Mouse (Mus musculus) T-cell, adult 66 days (primary cell): ENCODE data around the gene Eif3i. TPM values are rescaled to one million over a fixed set of nuclear protein-coding genes. Genes with fewer than 3 reads are reported as not detected.

Source experiments
- total RNA-seq, 2 experiments: library from RNA; stranded (reverse); gene quantifications; 3 replicates in 1 of 2; 4 replicates in 1 of 2; pipeline ENCODE4 v1.2.4; 2023

Gene Eif3i
- 100 to 1,000 TPM; 181 to 191 TPM for total RNA-seq

DNA sequence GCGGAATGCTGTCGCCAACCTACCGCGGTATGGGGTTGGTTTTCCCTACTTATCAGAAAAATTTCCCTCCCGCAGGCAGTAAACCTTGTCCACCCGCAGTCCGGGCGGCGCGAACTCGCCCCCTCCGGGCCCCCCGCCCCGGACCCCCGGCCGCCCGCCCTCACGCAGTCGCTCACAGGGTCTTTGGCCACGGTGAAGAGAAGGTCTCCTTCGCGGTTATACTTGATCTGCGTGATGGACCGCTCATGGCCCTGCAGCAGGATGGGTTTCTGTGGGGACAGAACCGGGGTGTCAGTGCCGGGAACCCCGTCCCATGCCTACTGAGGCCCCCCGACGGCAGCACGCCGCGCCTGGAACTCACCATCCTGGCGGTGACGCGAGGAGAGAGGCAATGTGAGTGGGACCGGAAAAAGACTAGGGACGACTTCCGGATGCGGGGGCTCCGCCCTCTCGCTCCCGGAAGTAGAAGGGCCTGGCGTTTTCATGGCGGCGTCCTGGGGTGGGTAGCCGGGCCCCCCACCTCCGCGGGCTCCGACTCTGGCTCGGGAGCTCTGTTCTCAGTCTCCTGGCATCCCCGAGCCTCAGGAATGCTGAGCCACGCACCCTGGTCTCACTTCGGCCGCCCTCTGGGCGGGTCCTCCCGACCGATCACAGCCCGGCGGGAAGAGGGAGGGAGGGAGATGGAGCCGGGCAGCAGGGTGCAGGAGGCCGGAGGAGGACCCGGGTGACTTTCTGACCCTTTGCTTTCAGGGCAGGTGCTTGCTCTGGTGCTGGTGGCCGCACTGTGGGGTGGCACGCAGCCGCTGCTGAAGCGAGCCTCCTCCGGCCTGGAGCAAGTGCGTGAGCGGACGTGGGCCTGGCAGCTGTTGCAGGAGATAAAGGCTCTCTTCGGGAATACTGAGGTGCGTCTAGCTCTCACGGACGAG lies at the start of gene Eif3i, which contains the start of gene Tmem234:
Gene Eif3i, minus strand, starts transcription at position 416 of the 926 bp plus-strand sequence.
Gene Tmem234, plus strand, starts transcription at position 436 of the 926 bp plus-strand sequence.

DNA sequence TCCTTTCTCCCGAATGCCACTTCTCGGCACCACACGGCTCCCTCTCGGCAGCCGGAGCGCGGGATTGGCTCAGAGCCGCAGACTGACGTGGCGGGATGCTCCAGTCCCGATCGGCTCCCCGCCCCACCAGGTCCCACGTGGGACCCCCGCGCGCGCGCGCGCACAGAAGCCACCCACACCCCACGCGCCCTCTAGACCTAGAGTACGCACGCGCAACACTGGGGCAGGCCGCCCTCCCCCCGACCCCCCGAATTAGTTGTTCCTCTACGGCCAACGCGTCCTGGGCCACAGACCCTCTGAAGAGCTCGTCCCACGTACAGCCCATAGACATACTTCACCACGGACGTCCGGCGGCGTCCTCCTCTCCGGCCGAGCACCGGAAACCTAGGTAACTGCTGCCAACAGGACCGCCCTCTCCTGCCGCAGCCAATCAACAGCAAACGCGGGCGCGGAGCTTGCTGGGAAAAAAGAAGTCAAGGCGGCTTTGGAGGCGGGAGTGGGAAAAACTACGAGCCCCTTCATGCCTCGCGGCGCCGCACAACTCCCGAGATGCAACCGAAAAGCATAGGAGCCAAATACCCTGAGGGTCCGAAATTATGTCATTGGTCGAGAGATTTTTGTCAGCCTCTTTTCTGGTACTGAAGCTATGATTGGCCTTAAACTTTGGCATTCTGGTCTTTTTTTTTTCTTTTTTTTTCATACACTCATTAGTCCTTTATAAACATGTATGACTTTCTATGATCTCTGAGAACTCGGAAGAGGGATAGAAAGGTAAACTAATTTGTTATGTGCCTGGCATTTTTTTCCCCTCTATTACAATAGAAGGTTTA lies 40.4 kb upstream of the Eif3i start, which contains the start of gene Txlna:
Gene Txlna, minus strand, starts transcription at position 428 of the 830 bp plus-strand sequence.

DNA sequence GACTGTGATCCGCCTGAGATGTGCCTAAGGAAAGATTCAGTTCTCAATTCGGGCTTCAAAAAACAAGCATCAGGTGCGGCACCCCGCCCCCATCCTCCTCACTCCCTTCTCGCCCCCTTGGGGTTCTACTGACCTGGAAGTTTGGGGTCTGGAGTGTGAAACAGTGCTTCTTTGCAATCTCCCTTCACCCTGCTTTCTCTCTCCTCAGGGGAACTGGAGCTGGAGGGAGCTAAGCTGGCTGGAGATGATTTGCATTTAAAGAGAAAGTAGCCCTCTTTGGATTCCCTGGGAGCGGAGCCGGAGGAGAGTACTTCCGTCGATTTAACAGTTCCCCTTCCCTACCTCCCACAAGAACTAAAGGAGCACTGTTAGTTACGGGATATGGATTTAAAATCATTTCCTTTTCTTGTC lies 23.2 kb upstream of the Eif3i start, which contains the start of gene Ccdc28b:
Gene Ccdc28b, minus strand, starts transcription at position 267 of the 411 bp plus-strand sequence.

DNA sequence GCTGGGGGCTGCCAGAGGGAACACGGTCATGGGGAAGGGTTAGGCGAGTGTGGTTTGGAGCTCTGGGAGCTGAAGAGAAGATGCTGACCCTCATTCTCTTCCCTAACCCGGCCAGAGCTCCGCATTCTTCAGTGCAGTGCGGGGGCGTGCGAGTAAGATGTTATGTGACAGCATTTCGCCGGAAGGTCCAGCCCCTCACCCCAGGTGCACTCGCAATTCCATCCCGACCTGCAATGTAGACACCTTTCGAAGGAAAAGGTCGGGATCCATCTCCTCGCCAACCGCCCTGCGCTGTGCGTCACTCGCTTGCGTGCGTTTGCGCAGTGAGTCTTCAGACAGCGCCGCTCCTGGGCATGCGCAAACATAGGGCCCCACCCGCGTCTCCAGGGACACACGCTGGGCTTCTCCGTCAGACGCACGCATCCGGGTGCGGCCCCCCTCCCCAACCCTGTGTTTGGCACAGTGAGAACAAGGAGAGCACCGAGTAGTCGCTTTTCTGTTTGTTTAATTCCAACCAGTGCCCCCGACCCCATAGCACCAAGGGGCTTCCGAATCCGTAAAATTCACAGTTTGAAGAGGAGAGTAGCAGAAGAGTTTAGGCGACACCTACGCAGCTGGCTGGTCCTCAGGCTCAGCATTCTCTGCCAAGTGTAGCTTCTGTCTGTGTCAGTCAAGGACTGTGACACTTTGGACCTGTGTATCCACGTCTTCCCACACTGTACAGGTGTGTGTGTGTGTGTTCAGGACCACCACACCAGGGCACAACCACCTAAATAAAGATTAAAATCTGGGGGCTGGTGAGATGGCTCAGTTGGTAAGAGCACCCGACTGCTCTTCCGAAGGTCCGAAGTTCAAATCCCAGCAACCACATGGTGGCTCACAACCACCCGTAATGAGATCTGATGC lies 18.6 kb upstream of the Eif3i start, which contains the start of gene Iqcc:
Gene Iqcc, minus strand, starts transcription at position 314 of the 906 bp plus-strand sequence.

DNA sequence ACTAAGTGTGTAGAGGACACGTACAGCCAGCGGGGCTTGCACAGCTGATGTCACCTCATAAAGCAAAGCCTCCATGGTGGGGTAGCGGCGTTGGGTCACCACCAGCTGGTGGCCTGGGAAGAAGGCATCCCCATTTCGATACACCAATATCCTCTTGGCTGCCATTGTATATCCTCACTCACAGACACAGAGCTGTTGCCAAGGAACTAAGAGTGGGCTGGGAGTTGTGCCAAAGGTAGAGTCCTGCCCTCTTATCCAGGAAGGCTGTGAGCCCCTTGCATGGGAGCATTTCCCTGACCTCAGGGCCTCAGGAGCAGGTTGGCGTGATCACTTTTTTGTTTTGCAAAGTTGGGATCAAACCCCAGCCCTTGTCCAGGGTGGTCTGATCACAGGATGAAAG lies 13.6 kb upstream of the Eif3i start, which contains the start of gene Dcdc2b:
Gene Dcdc2b, minus strand, starts transcription at position 165 of the 400 bp plus-strand sequence.

DNA sequence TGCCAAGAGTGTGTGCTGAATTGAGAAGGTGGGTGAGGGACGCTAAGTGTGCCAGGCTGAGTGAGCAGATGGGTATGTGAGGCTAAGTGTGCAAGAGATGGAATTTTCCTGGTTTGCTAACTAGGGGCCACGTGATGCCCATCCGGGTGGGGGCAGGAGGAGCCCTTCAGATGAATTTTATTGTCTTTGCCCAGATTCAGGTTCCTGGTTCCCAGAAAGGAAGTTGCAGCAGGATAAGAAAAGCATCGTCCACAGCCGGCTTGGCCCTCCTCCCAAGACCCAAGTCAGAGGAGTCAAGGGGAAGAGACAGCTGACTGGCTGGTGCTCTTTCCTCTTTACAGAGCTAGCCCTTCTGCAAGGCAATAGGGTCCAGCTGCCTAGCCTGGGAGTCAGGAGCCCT lies 22.0 kb downstream of the Eif3i start, which contains the start of gene Fam167b:
Gene Fam167b, minus strand, starts transcription at position 84 of the 400 bp plus-strand sequence.

DNA sequence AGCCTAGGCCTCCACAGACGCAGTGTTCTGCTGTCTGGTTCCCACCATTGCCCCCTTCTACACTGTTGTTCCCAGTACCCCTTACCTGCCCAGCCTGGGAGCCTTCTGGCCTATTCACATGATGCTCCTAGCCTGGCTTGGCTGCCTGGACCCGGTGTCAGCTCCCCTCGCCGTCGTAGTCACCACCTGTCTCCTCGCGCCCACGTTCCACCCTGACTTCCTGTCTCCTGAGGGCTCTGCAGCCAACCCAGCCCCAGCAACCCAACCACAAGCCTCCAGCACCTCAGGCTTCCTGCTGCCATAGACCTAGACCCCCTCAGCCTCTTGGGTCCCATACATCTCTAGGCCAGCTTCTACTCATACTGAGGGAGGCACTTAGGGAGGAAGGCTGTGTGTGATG lies 27.0 kb downstream of the Eif3i start, which contains the start of gene Lck:
Gene Lck, minus strand, starts transcription at position 212 of the 400 bp plus-strand sequence.

DNA sequence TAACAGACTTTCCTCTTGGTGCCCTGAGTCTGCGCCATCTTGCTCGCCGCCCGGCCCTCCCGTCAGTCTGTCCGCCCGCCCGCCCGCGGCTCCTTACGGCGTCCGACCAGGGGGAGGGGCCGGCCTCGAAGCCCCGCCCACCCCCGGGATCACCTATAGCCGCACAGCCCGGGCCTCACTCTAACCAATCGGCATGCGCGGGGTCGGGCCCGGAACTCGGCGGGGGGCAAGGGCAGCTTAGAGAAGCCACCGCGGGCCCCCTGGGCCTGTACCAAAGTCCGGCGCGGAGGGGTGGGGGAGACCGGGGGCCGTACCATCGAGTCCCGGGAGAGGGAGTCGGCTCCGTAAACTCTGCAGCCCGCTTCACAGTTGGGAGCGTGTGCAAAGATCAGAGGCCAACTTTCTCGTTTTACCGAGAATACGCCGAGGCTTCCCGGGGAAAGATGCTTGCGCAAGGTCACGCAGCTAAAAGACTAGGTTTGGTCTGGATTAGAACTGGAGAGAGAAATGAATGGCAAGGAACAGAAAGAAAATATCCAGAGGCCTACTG lies 57.8 kb downstream of the Eif3i start, which contains the start of gene Hdac1:
Gene Hdac1, minus strand, starts transcription at position 122 of the 550 bp plus-strand sequence.

Other genes starting within 250 kb of the Eif3i start
- 1 to 10 TPM; 4.1 to 4.9 TPM for gene Zbtb8a, start 222.5 kb downstream of the Eif3i start, total RNA-seq
- under 1 TPM in 1 of 2 experiments, not detected in 1; 0.26 TPM for gene Zbtb8b, start 159.8 kb downstream of the Eif3i start, total RNA-seq
- gene Bsdc1, start 139.1 kb downstream of the Eif3i start, total RNA-seq = 100 to 1,000 TPM; 118 to 131 TPM
- not detected for gene Tssk3, start 109.6 kb downstream of the Eif3i start, total RNA-seq
- gene Fam229a, start 109.5 kb downstream of the Eif3i start, total RNA-seq = 1 to 10 TPM; 1.1 to 1.5 TPM
- 10 to 100 TPM in 1 of 2 experiments, 1 to 10 TPM in 1; 8.1 to 10.4 TPM for gene Marcksl1, start 87.1 kb downstream of the Eif3i start, total RNA-seq
- 100 to 1,000 TPM; 135 to 137 TPM for gene Hdac1, start 57.9 kb downstream of the Eif3i start, total RNA-seq
- gene Lck, start 27.0 kb downstream of the Eif3i start, total RNA-seq = 100 to 1,000 TPM; 913 to 948 TPM
- gene Fam167b, start 22.1 kb downstream of the Eif3i start, total RNA-seq = not detected
- gene Tmem234, start within 50 bp of the Eif3i start, total RNA-seq = 100 to 1,000 TPM; 125 to 142 TPM
- 1 to 10 TPM; 3.5 to 4.0 TPM for gene Dcdc2b, start 13.6 kb upstream of the Eif3i start, total RNA-seq
- 10 to 100 TPM; 26.8 to 29.0 TPM for gene Iqcc, start 18.5 kb upstream of the Eif3i start, total RNA-seq
- gene Ccdc28b, start 23.3 kb upstream of the Eif3i start, total RNA-seq = 10 to 100 TPM; 14.0 to 15.8 TPM
- 10 to 100 TPM; 71.4 to 73.6 TPM for gene Txlna, start 40.4 kb upstream of the Eif3i start, total RNA-seq
- gene Kpna6, start 72.1 kb upstream of the Eif3i start, total RNA-seq = 10 to 100 TPM; 33.9 to 45.9 TPM
- 10 to 100 TPM; 13.0 to 15.0 TPM for gene Tmem39b, start 96.2 kb upstream of the Eif3i start, total RNA-seq
- gene Khdrbs1, start 141.7 kb upstream of the Eif3i start, total RNA-seq = 100 to 1,000 TPM; 135 to 141 TPM
- 100 to 1,000 TPM; 310 to 329 TPM for gene Ptp4a2, start 210.6 kb upstream of the Eif3i start, total RNA-seq